Mouse (Mus musculus) heart, embryonic 14.5 days (tissue): Measurements from ENCODE around the gene Anxa5. TPM values are rescaled to one million over a fixed set of nuclear protein-coding genes. Genes with fewer than 3 reads are reported as not detected.
A peak's percentile ranks its signal among the peaks of the same experiment; 100 is the strongest.

Experiments used
- ATAC-seq: fragments of 200-750 bp; cut with Nextera tagmentation; 2 replicates; pipeline ENCODE4 v1.8.0; 2017; ENCODE audit warnings: low read depth, moderate TSS enrichment; ENCODE audit not compliant: insufficient number of reproducible peaks, insufficient read depth, low FRiP score
- H3K27ac ChIP-seq, 2 experiments: fragments of 200-500 bp in 1 of 2; fragments of 300-500 bp in 1 of 2; sonication (generic) in 1 of 2; replicated peaks in 1 of 2; 2 replicates each; pipeline ENCODE4 v1.5.1; 2012 to 2014; ENCODE audit warnings: low read depth in 2 of 2, low read length in 2 of 2, control low read depth in 1 of 2, mild to moderate bottlenecking in 1 of 2, mixed read lengths in 1 of 2; ENCODE audit not compliant: control insufficient read depth in 1 of 2, insufficient read depth in 1 of 2
- H3K27me3 ChIP-seq: fragments of 300-500 bp; sonication (generic); 2 replicates; pipeline ENCODE4 v1.6.1; 2014; ENCODE audit warnings: mild to moderate bottlenecking, low read length, control low read depth; ENCODE audit not compliant: control insufficient read depth, insufficient read depth
- H3K36me3 ChIP-seq: fragments of 300-500 bp; sonication (generic); 2 replicates; pipeline ENCODE4 v1.6.1; 2014; ENCODE audit warnings: mild to moderate bottlenecking, control low read depth, low read length, mixed read lengths; ENCODE audit not compliant: control insufficient read depth, insufficient read depth
- H3K4me1 ChIP-seq, 2 experiments: fragments of 200-500 bp in 1 of 2; fragments of 300-500 bp in 1 of 2; sonication (generic) in 1 of 2; 2 replicates each; pipeline ENCODE4 v1.6.1; 2012 to 2014; ENCODE audit warnings: low read length in 2 of 2, control low read depth in 1 of 2, mixed read lengths in 1 of 2; ENCODE audit not compliant: control insufficient read depth in 2 of 2, insufficient read depth in 2 of 2
- H3K4me2 ChIP-seq: fragments of 300-500 bp; sonication (generic); 2 replicates; pipeline ENCODE4 v1.6.1; 2014; ENCODE audit warnings: mild to moderate bottlenecking, low read length
- H3K4me3 ChIP-seq, 2 experiments: fragments of 200-500 bp in 1 of 2; fragments of 300-500 bp in 1 of 2; sonication (generic) in 1 of 2; 2 replicates each; pipeline ENCODE4 v1.5.1; 2012 to 2014; ENCODE audit warnings: low read length in 2 of 2, mild to moderate bottlenecking in 2 of 2, control low read depth in 1 of 2, low read depth in 1 of 2, moderate library complexity in 1 of 2; ENCODE audit not compliant: control insufficient read depth in 1 of 2, insufficient read depth in 1 of 2
- H3K9ac ChIP-seq: fragments of 300-500 bp; sonication (generic); 2 replicates; pipeline ENCODE4 v1.6.1; 2014; ENCODE audit warnings: mild to moderate bottlenecking, low read length
- H3K9me3 ChIP-seq: fragments of 300-500 bp; sonication (generic); 2 replicates; pipeline ENCODE4 v1.6.1; 2016; ENCODE audit warnings: low read length, control low read depth; ENCODE audit not compliant: control insufficient read depth
- WGBS: fragments of 180-500 bp; shearing (Covaris S2); extraction: QIAGEN DNeasy Blood & Tissue Kit; methylation state at CpG from one replicate; pipeline ENCODE4 v1.1.7; 2014; 5-methylcytosine and 5-hydroxymethylcytosine counted together
- polyA plus RNA-seq: library from polyadenylated mRNA; unstranded; fragments of >200 nt; fragmentation: Nextera tagmentation; extraction: Ambion mirVana; gene quantifications from 2 replicates; pipeline ENCODE4 v1.2.1, GENCODE M21; 2014

The Anxa5 gene
- polyA plus RNA-seq, 1 experiment from 2014 or later: 393 TPM

- ATAC-seq: no peak
- H3K27me3 ChIP-seq: no peaks in the 10 kb centered on the region
Observed at GRCm38 (mm10) chr3:36486881-36487280, 11.2 kb upstream of the Anxa5 start.

GRCm38 (mm10) chr3:36486176-36486575 is 10.5 kb upstream of the Anxa5 start:
- Histone ChIP-seq H3K9ac (no peak overlapping the region), H3K9me3 (no peaks in the 10 kb centered on the region), H3K27ac (no peak overlapping the region), H3K4me2 (no peak overlapping the region), H3K27me3 (no peaks in the 10 kb centered on the region), H3K4me3 (no peak overlapping the region), H3K4me1 (peaks cover 14 to 18% of the 10 kb centered on the region in 2 experiments), H3K36me3 (no peaks in the 10 kb centered on the region)
- no peak for ATAC-seq
- 52% methylated on average over 6 of the region's 6 CpGs for WGBS

More at GRCm38 (mm10) chr3:36486881-36487280, 11.2 kb upstream of the Anxa5 start:
- Histone ChIP-seq H3K27ac (no peak overlapping the region), H3K9ac (no peak overlapping the region), H3K4me1 (peaks cover 13% of the 10 kb centered on the region in 2 experiments), H3K4me2 (no peak overlapping the region), H3K9me3 (no peaks in the 10 kb centered on the region), H3K4me3 (no peak overlapping the region), H3K36me3 (no peaks in the 10 kb centered on the region)
- 86% methylated on average over 6 of the region's 6 CpGs for WGBS

GRCm38 (mm10) chr3:36484292-36484691 is 8.6 kb upstream of the Anxa5 start:
- Histone ChIP-seq H3K4me1 (peaks cover 18 to 29% of the 10 kb centered on the region in 2 experiments), H3K4me3 (no peak overlapping the region), H3K9ac (no peak overlapping the region), H3K36me3 (no peaks in the 10 kb centered on the region), H3K9me3 (no peaks in the 10 kb centered on the region), H3K4me2 (no peak overlapping the region), H3K27ac (no peak overlapping the region), H3K27me3 (no peaks in the 10 kb centered on the region)
- no peak for ATAC-seq
- 88% methylated on average over 4 of the region's 4 CpGs for WGBS

- no peak for ATAC-seq
- H3K9me3 ChIP-seq: no peaks in the 10 kb centered on the region
- peak overlapping the region; percentile 28; the same call in 1 of the 2 replicates for H3K9ac ChIP-seq
- peak overlapping the region; percentile 51 for H3K4me2 ChIP-seq
- no peak overlapping the region for H3K4me3 ChIP-seq
- WGBS: 15% methylated on average over 9 of the region's 9 CpGs
- no peaks in the 10 kb centered on the region for H3K27me3 ChIP-seq
- H3K36me3 ChIP-seq: no peaks in the 10 kb centered on the region
- peak overlapping the region; percentile 57 to 59 for H3K27ac ChIP-seq
- H3K4me1 ChIP-seq: peaks cover 18 to 29% of the 10 kb centered on the region in 2 experiments
Observed at GRCm38 (mm10) chr3:36482940-36483339, 7.2 kb upstream of the Anxa5 start.

GRCm38 (mm10) chr3:36481776-36482193 is 6.1 kb upstream of the Anxa5 start:
- Histone ChIP-seq H3K36me3 (no peaks in the 10 kb centered on the region), H3K27ac (peak overlapping the region; percentile 97 to 100), H3K4me3 (peak overlapping the region; percentile 14 to 28; a peak in 3 of 4 replicates), H3K27me3 (no peaks in the 10 kb centered on the region), H3K4me2 (peak overlapping the region; percentile 51), H3K4me1 (peaks cover 21 to 36% of the 10 kb centered on the region in 2 experiments), H3K9ac (peak overlapping the region; percentile 59), H3K9me3 (no peaks in the 10 kb centered on the region)
- ATAC-seq: peak; percentile 56
- 4% methylated on average over 11 of the region's 11 CpGs for WGBS

GRCm38 (mm10) chr3:36480486-36480885 is 4.8 kb upstream of the Anxa5 start:
- WGBS: 47% methylated on average over 2 of the region's 2 CpGs
- H3K36me3 ChIP-seq: no peaks in the 10 kb centered on the region
- ATAC-seq: no peak
- H3K4me1 ChIP-seq: peaks cover 27 to 38% of the 10 kb centered on the region in 2 experiments
- no peak overlapping the region for H3K4me2 ChIP-seq
- no peak overlapping the region for H3K4me3 ChIP-seq
- peak overlapping the region; percentile 20 to 58 for H3K27ac ChIP-seq
- no peaks in the 10 kb centered on the region for H3K27me3 ChIP-seq
- H3K9me3 ChIP-seq: no peaks in the 10 kb centered on the region
- no peak overlapping the region for H3K9ac ChIP-seq

GRCm38 (mm10) chr3:36478776-36479175 is 3.1 kb upstream of the Anxa5 start:
- Histone ChIP-seq H3K9ac (no peak overlapping the region), H3K27me3 (no peaks in the 10 kb centered on the region), H3K4me1 (peaks cover 27 to 45% of the 10 kb centered on the region in 2 experiments), H3K9me3 (no peaks in the 10 kb centered on the region), H3K36me3 (no peaks in the 10 kb centered on the region), H3K4me2 (no peak overlapping the region), H3K27ac (no peak overlapping the region), H3K4me3 (no peak overlapping the region)
- no peak for ATAC-seq
- WGBS: 95% methylated on average over 8 of the region's 8 CpGs
